Mouse (Mus musculus) right cerebral cortex, postnatal 36 days (tissue): ENCODE results near the gene Gpr132.
A peak's percentile ranks its signal among the peaks of the same experiment; 100 is the strongest.

ENCODE experiments used
- DNase-seq, 2 experiments: peaks; one replicate each; pipeline ENCODE4 v3.0.0; 2022; ENCODE audit warnings: low spot score in 2 of 2, mixed read lengths in 1 of 2

The Gpr132 gene

DNA sequence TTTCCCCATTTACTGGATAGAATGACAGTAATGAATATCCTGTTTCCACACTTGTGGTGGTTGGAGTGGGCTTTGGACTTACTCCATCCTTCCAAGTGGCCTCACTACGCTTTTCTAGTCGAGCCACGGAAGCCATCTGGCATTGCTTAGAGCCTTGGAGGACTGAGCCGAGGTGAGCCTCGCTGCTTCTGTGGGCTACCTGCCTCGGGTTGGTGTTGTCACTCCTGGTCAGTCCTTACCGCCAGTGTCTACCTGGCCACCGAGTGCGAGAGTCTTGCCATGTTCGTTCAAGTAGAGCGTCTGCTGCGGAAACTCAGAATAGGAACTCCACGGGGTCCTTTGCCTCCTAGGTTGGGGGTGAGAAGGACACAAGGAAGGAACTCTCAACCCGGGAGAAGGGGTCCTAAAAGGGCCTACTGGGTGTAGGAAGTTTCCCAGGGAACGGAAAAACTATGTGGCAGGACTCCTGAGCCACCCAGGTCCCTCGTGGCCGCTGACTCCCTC lies 9.1 kb upstream of the Gpr132 start:
- DNase-seq = no peak

GRCm38 (mm10) chr12:112876332-112877072 lies 8.5 kb upstream of the Gpr132 start:
- DNase-seq = peak in 1 of 2 experiments; percentile 37

DNA sequence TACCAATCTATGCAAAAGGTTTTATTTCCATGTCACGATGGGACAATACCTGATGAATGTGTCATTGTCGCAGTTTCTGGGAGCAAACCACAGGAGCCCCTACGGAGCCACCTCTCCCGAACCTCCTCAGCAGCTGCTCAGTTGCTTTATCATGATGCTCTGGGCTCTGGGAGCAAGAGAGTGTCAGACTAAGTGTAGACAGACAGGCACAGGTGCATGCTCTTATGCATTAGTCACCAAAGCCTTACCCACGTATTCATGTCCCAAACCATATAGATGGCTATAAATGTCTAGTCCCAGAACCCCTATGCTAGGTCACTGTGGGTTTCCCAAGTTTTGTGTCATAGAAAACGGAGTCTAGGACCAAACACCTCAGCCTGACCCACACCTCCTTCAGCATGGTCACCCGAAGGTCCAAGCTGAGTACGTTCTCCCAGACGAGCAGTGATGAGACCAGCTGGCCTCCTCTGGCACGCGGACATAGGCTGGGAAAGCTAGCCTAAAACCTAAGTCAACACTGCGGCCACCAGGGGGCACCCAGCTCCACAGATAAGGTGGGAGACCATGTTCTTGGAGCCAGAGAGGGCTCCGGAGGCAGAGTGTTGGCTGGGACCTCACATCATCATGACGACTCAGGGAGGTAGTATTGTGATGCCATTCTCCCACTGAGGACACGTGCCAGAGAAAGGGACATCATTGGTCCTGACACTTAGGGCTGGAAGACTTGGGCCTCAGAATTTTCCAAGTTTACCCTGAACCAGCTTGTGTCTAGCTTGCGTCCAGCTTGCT lies 7.4 kb upstream of the Gpr132 start:
- DNase-seq = peak; percentile 72 to 79

GRCm38 (mm10) chr12:112874199-112874598 lies 6.2 kb upstream of the Gpr132 start:
- no peak for DNase-seq

GRCm38 (mm10) chr12:112873452-112874190 lies 5.6 kb upstream of the Gpr132 start:
- peak in 1 of 2 experiments; percentile 36 for DNase-seq

DNA sequence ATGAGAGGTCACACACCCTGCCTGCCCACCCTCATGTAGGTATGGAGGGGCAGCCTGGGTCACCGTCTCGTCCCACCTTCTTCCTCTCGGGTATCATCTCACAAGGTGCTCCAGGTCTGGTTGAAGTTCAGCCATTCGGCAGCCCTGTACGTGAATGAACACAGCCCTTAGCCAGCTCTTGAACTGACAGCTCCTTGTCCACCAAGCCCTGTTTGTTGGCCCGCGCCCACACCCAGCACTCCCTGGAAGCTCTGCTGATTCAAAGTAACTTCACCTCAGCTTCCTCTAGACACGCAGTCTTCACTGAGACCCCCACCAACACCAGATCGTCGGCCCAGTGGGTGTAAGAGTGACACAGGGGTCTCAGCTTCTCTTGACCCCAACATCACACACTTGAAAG lies 5.0 kb upstream of the Gpr132 start:
- no peak for DNase-seq

DNA sequence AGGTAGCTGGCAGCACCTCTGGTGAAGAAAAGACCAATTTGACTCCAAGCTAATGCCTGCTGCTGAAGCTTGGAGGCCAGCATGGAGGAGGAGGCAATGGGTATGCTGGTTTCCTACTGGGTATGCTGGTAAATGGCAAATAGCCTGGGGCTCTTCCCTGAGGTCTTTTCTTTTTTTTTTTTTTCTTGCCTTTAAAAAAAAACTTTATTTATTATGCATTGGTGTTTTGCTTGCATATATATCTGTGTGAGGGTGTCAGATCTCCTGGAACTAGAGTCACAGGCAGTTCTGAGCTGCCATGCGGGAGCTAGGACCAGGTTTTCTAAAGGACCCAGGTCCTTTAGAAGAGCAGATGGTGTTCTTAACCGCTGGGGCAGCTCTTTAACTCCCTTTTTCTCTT lies 3.2 kb upstream of the Gpr132 start:
- DNase-seq = no peak

- no peak for DNase-seq
Measured at GRCm38 (mm10) chr12:112870775-112871174, 2.7 kb upstream of the Gpr132 start.

DNA sequence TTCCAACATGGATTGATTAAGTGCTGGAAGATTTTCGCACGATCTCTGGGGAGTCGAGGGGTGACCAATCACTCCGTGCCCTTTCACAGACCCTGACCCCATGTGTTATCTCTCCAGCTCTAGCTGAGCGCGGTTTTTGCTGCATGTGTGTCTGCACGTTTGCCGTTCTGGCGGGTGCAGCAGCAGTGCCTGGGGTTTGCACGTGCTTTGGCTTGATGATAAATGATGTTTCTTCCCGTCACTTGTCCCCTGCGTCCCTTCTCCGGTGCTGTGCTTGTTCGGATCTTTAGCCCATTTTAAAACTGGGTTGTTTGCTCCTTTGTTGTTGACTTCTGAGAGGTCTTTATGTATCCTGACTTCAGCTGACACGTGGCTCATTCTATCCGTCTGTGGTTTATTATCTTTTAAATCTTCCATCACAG lies 1.8 kb upstream of the Gpr132 start:
- no peak for DNase-seq

DNA sequence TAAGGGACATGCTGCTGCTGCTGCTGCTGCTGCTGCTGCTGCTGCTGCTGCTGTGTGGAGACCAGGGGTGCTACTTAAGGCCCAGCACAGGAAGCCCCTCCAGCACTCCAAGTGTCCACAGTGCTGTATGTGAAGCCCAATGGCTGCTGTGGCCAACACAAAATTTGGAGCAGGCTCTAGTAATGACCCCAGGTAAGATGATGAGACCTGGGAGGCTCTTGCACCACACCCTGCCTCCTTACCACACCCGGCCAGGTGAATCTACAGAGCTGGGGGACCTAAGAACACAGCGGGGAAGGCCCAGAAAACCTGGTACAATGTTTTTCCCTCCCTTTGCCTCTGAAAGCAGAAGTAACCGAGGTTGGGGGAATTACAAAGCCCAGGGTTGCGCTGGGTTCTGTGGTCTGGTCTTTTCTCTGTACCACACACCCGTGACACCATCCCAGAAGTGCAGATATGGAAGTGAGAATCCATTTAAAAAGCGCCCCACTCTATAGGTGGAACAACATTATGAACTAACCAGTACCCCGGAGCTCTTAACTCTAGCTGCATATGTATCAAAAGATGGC lies 838 bp downstream of the Gpr132 start:
- DNase-seq = no peak

GRCm38 (mm10) chr12:112866467-112867080 lies 1.5 kb downstream of the Gpr132 start:
- DNase-seq = no peak

DNA sequence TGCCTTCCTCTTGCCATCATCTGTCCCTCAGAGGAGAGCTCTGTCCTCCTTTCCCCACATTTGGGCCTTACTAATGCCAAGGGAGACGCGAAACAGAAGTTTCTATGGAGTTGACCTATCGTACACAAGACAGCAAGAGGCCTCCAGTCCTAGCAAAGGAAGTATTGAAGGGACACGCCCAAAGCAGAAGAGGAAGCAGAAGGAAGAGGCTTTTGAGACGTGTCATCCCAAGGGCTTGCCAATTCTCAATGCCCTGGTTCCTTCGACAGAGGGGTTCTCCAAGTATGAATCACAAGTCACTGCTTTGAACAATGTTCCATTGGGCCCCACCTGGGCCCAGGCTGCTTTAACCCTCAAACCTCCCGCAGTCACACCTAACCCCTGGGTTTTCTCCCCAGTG lies 3.2 kb downstream of the Gpr132 start:
- no peak for DNase-seq

DNA sequence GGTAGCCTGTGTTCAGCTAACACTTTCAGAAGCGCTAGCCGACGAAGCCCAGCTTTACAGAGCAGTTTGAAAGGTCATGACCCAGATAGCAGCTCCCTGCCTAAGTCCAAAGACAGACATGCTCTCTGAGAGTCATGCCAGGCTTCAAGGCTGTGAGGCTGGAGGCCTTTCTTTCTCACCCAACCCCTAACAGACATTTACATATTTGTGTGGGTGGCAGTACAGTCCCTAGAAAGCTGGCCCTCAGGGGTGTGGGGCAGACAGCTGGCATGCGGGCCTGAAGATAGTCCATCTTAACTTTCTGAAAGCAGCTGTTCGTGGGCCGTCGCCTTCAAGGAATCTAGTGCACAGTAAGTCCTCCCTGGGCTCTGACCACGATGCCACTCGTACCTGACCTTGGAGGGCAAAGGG lies 6.1 kb downstream of the Gpr132 start:
- no peak for DNase-seq

DNA sequence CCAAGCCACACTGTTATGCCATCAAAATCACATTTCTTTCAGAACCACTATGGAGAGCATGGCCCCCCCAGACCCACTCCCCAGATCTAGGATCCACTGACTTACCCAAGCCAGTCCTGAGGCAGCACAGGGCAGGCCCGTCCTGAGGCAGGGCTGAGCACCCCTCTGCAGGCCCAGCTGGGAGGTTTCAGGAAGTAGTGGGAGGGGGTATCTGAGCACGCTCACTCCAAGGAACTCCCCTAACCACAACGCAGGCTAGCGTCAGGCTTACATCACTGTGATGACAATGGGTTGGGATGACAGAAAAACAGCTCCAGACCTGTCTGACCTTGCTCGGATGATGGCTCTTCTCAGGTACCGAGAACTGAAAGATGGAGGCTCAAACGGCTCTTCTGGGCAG lies 7.3 kb downstream of the Gpr132 start:
- DNase-seq = no peak

DNA sequence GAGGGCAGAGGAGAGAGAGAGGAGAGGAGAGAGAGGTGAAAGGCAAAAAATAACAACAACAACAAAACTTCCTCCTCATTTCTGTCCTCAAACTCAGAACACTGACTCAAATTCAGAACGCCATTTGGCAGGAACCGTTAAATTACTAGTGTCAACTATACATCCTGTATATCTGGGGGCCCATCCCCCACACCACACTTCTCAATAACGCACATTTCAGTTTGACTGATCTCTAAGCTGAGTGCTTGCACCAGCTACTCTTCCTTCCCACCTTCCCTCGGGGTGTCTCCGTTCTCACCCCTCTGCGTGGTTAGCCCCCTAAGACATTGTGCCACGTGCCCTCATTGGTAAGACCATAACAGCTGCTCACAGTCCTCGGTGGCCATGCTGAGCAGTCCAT lies 8.1 kb downstream of the Gpr132 start:
- DNase-seq = no peak

- no peak for DNase-seq
Measured at GRCm38 (mm10) chr12:112858581-112859336, 9.3 kb downstream of the Gpr132 start.

- DNase-seq = no peak
Measured at GRCm38 (mm10) chr12:112857021-112857925, 10.8 kb downstream of the Gpr132 start.

DNA sequence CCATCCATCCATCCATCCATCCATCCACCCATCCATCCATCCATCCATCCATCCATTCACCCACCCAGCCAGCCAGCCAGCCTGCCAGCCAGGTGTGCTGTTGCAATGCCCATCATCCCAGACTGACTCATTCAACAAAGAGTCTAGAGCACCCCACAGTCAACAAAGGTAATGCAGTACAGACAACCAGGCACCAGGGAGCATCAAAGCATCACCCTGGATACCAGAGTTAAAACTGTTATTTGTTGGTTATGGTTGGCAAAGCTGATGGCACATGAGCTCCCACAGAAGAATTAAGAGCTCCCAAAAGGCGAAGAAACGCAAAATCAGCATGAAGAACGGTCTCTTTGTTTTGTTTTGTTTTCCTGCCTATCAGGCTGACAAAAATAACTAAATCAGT lies 11.7 kb downstream of the Gpr132 start:
- DNase-seq = no peak

GRCm38 (mm10) chr12:112854610-112855333 lies 13.3 kb downstream of the Gpr132 start:
- no peak for DNase-seq
